Mouse (Mus musculus) liver, adult 2 months (tissue): ENCODE results near the gene Zfp280d.

ENCODE experiments used
- CTCF ChIP-seq: fragments of 200-500 bp; IDR thresholded peaks from 2 replicates; pipeline ENCODE4 v1.5.1; 2011; ENCODE audit warnings: low read depth, low read length, control low read depth
- POLR2A ChIP-seq: fragments of 200-500 bp; IDR thresholded peaks from 2 replicates; pipeline ENCODE4 v1.6.1; 2011; ENCODE audit warnings: low read length, control low read depth; ENCODE audit not compliant: insufficient read depth; ENCODE audit errors: extremely low read depth

DNA sequence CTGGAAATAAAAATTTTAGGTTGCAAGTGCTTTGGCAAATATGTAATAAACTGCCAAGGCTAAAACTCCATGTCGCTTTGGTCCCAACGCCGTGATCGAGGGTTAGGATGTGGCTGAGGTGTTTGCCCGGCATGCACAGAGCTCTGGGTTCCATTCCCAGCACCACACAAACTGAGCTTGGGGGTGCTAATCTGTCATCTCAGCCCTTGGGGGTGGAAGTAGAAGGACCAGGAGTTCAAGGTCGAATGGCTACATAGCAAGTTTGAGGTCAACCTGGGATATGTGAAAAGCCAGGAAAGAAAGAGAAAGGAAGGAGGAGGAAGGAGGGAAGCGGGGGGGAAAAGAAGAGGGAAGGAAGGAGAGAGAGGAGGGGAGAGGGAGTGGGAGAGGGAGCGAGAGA is 129.8 kb downstream of the Zfp280d start:
- TF ChIP-seq CTCF: no peak
- no peak for TF ChIP-seq POLR2A
